Mouse (Mus musculus) retina, embryonic 14.5 days (tissue): Measurements from ENCODE around the gene Ppat.
A peak's percentile ranks its signal among the peaks of the same experiment; 100 is the strongest.
"Not testable (repeated sequence)": the region's sequence is repeated elsewhere in the genome, so short reads cannot be mapped to it uniquely, and the experiment has no call there.

Experiments used
- DNase-seq: peaks from one replicate; pipeline ENCODE4 v3.0.0-alpha.2; 2015; ENCODE audit warnings: low spot score

The Ppat gene

DNA sequence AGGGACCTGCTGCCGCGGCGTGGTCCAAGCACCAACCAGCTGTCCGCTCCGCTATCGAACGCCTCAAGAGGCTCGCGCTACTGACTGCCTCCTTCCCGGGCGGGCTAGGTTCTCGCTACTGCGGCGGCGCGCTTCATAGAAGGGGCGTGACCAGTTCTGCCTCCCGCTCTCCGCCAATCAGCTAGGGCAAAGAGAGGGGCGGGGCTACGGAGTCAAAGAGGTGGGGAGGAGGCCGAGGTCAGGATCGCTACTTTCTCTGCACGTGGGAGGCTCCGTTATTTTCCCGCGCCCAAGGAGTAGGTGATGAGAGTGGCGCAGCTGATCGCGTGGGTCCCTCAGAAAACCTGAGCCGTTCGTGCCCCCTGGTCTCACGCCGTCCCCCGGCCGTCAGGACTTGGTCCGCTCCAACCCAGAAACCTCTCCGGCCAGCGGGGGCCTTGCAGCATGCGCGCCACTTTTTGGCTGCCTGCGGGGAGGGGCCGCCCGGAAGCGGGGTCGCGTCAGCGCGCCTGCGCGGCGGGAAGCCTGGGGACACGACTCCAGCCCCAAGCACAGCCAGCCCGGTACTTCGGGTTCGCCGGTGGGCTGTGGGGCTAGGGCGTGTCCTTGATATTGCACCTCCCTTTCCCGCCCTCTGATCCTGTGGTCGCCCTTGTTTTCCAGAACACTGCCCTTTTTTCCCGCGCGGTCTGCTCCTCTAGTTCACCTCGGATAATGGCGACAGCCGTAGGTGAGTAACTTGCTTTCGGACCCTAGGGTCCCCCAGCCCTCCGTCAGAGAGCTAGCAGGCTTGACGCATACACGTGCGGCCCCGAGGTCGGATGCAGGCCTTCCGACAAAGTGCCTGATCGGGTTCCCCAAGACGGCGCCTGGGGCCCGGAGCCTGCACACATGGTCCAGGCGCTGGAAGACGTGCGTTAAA, at the start of gene Ppat, which contains the start of gene Paics:
TSS of gene Ppat (minus strand) at position 473 of the 922 bp plus-strand sequence.
TSS of gene Paics (plus strand) at position 202 of the 922 bp plus-strand sequence.
- peak; percentile 99 for DNase-seq

DNA sequence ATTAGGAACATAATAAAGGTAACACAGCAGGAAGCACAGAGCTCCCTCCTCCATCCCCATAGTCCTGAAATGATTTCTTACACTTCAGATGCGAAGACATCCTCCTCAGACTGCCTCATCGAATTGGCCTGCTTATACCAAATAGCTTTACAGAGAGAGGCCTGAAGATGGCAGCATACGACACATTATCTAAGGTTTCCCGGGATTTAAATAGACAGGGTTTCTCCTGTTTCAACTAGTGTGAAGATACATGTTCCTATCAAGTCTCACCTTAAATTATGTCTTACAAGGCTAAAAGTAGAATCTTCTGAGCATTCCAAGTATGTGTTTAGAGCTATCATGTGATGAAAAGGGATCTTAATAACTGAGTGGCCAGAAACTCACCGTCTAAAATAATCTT, 47.0 kb upstream of the Ppat start:
- DNase-seq = peak; percentile 85

DNA sequence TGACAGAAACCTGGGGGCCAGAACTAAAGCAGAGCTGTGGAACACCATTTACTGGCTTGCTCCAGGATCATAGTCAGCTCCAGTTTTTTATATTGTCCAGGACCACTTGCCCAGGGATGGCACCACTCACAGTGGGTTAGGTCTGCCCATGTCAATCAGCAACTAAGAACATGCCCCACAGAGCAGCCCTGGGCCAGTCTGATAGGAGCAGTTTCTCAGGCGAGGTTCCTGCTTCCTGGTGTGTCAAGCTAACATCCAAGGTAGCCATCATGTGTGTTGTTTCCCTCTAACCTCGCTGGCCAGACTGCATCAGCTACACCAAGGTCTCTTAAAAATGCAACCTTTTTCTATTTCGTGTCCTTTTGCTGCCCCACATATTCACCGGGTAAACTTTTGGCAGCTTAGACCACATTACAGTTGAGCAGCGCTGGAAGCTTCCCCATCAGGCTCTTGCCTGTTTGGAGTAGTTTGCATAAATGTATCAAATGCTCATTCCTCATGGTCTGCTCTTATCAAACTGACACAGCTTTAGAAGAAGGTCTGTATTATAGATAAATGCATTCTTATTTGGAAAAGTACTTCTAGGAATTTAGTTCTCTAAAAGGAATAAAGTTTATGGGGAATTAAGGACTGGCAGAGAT, 41.9 kb upstream of the Ppat start:
- DNase-seq = no peak

DNA sequence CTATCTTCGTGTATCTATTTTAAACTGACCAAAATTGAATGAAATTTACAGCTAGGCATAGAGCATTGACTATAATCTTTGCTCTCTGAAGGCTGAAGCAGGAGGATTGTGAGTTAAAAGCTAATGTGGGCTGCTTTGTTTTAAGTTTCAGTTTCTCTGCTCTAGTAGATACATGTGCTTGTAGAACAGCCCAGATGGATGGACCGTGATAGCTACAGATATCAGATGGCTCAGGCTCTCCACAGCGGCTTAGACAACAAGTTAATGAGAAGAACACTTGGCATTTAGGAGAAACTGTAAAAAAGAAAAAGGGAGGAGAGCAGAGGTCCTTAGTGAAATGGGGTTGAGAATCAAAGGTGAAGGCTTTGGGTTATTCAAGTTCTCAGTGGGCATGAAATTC, 39.4 kb upstream of the Ppat start:
- no peak for DNase-seq

DNA sequence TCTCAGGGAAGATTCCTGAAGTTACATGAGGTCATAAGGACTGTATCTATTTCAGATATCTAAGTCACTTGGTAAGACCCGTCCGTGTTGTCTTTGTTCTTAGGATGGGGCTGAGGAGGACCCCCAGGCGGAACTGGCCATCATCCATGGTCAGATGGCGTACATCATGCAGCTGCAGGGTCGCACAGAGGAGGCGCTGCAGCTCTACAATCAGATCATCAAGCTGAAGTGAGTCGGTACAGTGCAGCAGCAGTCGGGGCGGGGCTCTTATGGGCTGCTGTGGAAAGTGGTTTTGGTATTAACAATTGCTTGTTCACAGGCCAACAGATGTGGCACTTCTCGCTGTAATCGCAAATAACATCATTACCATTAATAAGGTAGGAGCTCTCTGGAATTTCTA, 32.6 kb upstream of the Ppat start:
- DNase-seq = no peak

DNA sequence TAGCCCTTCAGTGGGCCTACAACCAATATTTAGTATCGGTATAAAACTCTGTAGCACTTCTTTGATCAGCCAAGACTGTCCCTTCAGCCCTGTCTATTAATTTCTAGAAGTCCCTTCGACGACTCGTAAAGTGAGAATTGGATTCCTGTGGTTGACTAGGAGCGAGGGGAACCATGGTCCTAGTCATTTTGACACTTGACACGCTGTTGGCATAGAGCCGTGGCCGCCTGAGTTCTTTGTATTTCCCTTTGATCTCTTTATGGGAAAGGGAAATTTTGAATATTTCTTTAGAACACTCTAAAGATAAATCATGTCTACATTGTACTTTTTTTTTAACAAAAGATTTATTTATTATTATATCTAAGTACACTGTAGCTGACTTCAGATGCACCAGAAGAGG, 24.4 kb upstream of the Ppat start:
- no peak for DNase-seq

DNA sequence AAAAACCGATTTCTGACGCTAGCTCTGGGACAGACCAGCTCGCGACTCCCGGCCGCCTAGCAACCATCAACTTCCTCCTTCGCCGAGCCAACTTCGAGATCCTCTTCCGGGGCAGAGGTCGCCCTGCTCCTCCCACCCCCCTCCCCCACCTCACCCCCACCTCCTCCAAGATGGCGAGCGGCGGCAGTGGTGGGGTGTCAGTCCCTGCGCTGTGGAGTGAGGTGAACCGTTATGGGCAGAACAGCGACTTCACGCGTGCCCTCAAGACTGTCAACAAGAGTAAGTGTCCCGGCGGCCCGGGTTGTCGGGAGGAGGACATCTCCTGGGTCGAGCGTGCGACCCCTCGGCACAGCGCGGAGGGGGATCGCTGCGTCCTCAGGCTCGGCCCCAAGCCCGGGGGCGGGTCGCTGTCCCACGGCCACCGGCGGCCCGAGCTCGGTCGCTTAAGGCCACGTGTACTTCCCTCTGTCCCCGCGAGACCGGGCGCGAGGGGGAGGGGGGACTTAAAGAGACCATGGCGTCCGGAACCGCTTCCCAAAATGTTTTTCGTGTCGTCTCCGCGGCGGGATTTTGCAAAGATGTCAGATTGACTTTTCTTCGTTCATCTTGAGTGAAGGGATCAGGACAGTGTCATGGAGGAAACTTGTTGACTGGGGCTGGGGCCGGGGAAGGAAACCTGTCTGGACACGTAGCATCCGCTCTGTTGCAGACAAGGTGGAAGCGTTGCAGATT, 23.3 kb upstream of the Ppat start, which contains the start of gene Srp72:
TSS of gene Srp72 (plus strand) at position 130 of the 732 bp plus-strand sequence.
- DNase-seq = peak; percentile 91

DNA sequence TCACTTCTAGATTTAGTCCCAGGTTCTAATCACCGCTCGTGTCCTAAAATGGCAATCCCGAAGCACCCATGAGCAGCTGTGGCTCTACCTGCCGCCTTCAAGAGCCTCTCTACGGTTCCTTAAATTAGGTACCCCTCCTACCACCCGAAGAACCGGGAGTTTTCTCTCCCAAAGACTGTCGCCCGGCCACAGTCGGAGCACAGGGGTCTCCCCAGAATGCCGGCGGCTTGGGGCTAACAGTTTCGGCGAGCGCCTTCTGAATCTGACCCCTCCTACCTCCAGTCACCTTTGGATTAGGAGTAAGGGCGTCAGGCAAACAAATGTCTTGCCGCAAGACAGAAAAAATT, 22.8 kb upstream of the Ppat start:
- no peak for DNase-seq

DNA sequence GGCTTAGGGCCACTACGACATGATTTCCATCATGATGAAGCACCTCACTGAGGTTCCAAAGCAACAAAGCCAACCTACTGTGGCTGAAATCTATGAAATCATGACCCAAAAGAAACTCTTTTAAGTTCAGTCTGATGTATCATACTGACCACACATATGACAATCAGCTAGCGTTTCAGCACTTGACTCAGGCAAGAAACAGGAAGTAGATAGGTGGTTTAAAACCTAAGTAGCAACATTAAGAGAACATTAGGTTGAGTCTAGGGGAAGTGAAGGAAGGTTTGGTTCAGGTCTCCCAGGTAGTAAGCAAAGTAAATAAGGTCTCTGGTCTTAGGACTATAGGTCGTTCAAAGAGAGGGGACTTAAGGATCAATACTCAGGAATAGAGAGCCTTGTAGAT, 22.1 kb upstream of the Ppat start:
- DNase-seq = no peak

DNA sequence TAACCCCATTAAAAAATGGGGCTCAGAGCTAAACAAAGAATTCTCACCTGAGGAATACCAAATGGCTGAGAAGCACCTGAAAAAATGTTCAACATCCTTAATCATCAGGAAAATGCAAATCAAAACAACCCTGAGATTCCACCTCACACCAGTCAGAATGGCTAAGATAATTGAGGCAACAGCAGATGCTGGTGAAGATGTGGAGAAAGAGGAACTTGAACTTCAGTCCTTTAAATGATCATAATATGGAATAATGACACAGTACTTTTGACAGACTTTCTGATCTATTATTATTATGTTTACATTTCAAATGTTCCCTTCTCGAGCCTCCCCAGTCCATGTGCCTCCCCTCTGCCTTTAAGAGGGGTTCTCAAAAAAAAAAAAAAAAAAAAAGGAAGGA, 19.7 kb upstream of the Ppat start:
- not testable (repeated sequence) for DNase-seq

DNA sequence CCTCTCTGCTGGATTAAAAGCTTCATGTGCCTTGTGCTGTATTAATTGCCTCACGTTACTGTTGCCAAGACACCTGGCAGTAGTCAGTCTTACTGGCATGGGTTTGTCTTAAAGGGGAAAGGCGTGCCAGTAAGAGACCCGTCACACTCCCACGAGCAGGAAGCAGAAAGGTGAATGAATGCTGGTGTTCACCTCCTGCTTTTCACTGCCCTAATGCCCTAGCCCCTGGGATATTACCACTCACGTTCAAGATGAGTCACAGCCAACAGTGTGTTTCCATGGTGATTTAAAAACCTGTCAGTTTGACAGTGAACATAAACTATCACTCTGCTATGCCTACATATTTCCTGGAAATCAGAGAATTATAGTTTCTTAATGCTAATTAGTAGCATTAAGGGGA, 17.9 kb upstream of the Ppat start:
- no peak for DNase-seq

DNA sequence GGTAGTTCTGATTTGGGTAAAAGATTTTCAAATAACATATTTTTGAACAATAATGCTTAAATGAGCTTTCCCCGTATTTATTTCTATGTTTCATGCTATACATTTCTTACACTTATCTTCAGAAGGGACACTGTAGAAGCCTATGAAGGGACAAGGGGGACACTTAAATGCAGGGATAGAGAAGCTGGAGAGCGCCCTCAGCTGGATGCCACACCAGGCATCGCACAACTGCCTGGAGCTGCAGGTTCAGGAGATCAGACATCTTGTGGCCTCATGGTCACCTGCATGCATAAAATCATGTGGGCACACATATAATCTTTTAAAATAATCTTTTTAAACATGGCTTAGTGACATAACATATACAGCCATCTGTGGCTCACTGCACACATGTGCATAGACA, 13.3 kb upstream of the Ppat start:
- no peak for DNase-seq

DNA sequence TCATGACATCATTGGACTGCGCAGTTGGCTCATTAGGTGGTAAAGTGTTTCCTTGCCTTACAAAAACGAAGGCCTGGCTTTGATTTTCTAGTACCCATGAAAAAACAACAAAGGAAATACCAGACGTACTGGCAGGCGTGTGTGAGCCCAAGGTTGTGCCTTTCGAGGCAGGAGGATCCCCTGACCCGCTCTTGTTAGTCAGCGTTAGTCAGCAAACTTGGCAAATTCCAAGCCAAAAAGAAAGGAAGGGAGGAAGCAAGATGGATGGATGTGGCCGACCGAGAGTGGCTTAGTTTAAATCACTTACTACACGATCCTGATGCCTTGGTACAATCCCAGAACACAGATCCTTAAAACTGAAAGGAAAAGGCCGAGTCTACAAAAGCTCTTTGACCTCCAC, 11.2 kb upstream of the Ppat start:
- no peak for DNase-seq

DNA sequence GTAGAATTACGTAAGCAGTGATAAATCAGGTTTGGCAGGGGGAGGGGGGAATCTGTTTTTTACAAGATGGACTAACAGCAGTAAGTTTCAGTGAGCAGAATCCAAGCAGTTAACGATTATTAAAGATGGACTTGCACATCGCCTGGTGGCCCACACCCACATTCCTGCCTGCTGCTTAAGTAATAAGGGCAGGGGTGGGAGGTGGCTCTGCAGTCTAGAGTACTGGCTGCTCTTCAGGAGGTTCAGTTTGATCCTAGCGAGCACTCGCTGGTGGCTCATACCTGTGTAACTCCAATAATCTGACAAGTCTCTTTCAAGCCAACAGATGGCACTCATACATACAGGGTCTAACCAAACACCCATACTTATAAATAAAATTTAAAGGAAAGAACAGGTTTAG, 8.2 kb upstream of the Ppat start:
- DNase-seq = no peak

DNA sequence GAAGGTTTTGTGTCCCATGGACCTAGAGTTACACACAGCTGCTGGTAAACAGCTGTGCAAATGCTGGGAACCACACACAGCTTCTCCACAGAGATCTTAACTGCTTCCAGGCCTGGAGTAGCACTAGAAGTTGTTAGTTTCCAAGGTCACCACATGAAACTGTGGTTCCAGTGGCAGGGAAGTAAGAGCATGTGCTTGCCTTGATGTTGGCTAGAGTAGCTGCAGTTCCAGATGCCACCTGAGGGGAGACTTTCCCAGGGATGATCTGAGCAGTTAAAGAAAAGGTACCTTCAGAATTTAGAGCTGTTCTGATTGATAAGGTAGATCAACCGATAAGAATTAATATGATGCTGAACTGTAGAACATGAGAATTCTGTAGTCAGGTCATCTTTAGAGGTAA, 6.6 kb upstream of the Ppat start:
- no peak for DNase-seq

DNA sequence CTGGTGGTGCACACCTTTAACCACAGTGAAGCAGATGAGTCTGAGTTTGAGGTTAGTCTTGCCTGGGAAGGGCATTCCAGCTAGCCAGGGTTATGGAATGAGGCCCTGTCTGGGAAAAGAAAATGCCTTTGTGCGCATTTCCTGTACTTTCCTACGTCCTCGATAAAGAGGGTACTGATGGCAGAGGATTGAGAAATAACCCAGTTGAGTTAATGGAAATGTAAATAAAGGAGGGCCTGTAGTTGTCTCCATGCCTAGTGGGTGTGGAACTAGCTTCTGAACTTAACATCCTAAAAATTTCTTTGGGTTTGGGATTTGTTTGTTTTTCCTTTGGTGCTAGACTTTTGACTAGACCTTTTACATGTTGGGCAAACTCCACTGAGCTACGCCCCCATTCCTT, 4.1 kb upstream of the Ppat start:
- DNase-seq = no peak

DNA sequence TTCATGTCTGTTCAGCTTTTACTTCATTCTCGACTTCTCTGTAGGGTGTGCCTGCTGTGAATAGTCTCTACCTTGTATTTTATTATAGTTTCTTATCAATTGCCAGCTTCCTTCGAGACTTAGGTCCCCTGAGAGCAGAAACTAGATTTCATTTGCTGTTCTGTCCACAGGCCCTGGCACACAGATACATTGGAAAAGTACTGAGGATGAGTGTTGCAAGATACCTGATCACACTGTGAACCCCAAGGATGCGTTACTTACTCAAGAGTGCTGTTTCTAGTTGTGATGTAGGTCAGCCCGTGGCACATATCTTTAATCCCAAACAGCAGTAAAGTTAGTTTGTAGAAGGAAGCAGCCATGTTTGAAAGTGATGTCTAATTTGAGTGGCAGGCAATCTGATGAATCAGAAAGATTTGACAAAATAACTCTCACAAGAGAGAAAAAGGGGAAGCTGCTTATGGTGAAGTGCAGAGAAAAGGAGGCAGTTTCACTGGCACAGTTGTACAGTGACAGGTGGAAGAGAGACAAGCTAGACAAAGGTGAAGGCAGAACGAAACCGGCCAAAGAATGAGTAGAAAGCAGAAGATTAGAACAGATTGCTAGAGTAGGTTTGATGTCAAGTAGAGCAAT, 3.0 kb upstream of the Ppat start:
- DNase-seq = no peak

DNA sequence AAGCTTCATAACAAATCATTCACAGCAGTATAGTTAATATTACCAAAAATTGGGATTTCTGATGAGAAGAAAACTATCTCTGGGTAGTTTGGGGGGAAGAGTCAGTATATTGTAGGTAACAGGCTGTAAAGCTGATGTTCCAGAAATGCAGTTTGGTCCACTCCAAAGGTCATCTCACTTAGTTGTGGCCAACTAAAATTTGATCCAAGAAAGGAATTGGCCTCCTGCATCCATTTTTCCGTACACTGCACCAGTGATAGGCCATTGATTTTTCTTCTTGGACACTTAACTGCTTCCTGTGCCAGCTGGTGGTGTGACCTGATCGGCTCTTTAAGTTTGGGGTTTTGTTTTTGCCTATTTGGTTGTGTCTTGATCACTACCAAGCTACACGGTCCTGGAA, 2.4 kb upstream of the Ppat start:
- DNase-seq = no peak

DNA sequence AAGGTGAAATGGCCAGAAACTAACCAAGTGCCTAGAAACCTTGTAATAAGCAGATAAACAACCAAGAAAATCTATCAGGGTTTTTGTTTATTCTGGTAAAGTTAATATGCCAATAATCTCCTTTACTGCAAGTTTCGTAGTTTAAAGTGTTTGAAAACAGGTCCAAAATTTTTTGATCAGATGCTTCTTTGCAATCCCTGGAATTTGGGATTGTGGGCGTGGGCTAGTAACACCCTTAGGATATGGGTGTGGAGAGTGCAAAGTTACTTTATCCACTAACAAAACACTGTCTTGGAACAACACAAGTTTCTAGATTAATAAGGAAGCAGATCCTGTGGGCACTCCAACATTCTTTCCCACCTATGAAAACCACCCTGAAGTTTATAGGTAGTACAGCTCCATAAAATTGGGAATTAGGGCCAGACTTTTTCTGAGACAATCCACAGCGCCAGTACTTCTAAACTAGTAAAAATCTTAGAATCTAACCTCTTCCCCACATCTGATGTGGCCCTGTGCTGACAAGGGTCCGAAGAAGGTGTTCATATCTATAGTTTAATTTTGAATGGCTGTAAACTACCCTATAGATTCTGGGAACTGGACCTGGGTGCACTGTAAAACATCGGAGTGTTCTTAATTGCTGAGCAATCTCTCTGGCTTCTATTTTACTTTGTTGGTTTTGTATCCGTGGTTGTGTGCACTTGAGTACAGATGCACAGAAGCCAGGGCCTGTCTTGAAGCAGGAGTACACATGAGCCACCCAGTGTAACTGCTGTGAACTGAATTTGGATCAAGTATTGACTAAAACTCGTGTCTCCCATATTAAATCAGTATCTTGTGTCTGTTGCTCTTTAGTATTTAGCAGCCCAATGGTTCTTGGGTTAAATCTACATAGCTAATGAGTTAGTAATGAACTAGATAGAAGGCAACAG, 998 bp upstream of the Ppat start:
- no peak for DNase-seq

DNA sequence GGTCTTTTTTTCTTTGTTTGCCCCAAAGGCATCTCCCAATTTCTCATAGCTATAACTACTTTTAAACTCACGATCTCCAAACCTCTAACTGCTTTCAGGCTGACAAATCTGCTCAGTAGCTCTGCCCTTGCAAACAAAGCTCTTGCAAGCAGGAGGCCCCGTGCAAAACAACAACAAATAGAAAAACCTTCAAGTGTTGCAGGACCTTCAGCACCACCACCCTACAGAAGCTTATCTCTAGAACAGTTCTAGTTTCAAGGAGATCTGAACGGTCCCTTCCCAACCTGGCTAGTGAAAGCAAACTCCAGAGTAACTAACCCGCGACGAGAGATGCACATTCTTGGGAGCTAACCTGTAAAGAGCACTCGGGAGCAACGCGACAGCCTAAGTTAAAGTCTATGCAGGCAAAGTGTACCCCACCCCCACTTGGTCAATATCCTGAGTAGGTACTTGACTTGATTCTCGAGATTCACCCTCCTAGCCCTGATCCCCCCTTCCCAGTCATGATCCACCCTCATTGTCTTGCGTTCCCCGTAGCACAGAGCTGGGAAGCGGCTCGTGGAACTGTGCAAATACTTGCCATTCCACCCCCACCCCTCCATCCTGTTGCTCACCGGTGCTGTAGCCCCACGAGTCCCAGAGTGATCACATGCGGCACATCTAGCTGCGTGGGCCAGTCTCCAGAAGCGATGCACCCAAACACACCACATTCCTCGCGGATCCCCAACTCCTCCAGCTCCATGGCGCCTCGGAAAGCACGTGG, 854 bp downstream of the Ppat start:
- DNase-seq = peak; percentile 44
